Mouse (Mus musculus) adrenal gland (tissue): ENCODE measurements around the gene C3ar1.

Source experiments
- intact Hi-C: fragments of 180-260 bp; cut with DNase I; formaldehyde crosslinking; loops from one replicate; pipeline ENCODE4 v1.15.1; 2025
- long read RNA-seq, 2 experiments: library from polyadenylated mRNA; unstranded; transcript quantifications; one replicate each; pipeline ENCODE4 v2.0.0; 2020; ENCODE audit warnings: borderline replicate concordance in 1 of 2; ENCODE audit not compliant: insufficient replicate concordance in 1 of 2

The C3ar1 gene
- long read RNA-seq, experiment 1, full-length matches to known transcripts, result 6 of 7 reads
- long read RNA-seq, experiment 1, partial matches to known transcripts, result 1 of 7 reads
- long read RNA-seq, experiment 1, other reads (novel, unspliced or antisense), result 0 of 7 reads
- long read RNA-seq, experiment 2, full-length matches to known transcripts, result 9 of 10 reads
- long read RNA-seq, experiment 2, partial matches to known transcripts, result 0 of 10 reads
- long read RNA-seq, experiment 2, other reads (novel, unspliced or antisense), result 1 of 10 reads

- intact Hi-C loops, result no loop called here
These were observed at the start of gene C3ar1 for GRCm38 (mm10) chr6:122855955-122856354. C3ar1 (minus strand) TSS chr6:122856161.

GRCm38 (mm10) chr6:122892442-122893049 lies 36.6 kb upstream of the C3ar1 start:
- intact Hi-C loops, result loop anchor here (10.0 kb wide), 1 partner anchor 112 kb away; no protein-coding TSS in a partner anchor

- intact Hi-C loops, result no loop called here
These were observed 33.6 kb upstream of the C3ar1 start for GRCm38 (mm10) chr6:122889599-122889998.

- intact Hi-C loops, result no loop called here
These were observed 27.6 kb upstream of the C3ar1 start for GRCm38 (mm10) chr6:122883603-122884002.

- intact Hi-C loops, result no loop called here
These were observed 25.3 kb upstream of the C3ar1 start for GRCm38 (mm10) chr6:122881287-122881686.

GRCm38 (mm10) chr6:122879781-122880505 lies 24.0 kb upstream of the C3ar1 start:
- intact Hi-C loops, result loop anchor here (5.0 kb wide), 1 partner anchor 78 kb away; the partner anchor contains the start of gene Slc2a3

GRCm38 (mm10) chr6:122879141-122879735 lies 23.3 kb upstream of the C3ar1 start:
- intact Hi-C loops, result loop anchor here (5.0 kb wide), 1 partner anchor 77 kb away; the partner anchor contains the start of gene Slc2a3

- intact Hi-C loops, result loop anchor here (5.0 kb wide), 2 partner anchors 43 to 73 kb away; partner anchors contain the start of gene Slc2a3
These were observed 18.9 kb upstream of the C3ar1 start for GRCm38 (mm10) chr6:122874720-122875389.

- intact Hi-C loops, result loop anchor here (5.0 kb wide), 1 partner anchor 42 kb away; no protein-coding TSS in a partner anchor
These were observed 18.1 kb upstream of the C3ar1 start, which contains the start of gene Necap1 for GRCm38 (mm10) chr6:122873871-122874719. Necap1 (plus strand) TSS chr6:122874474.

GRCm38 (mm10) chr6:122872800-122873199 lies 16.8 kb upstream of the C3ar1 start:
- intact Hi-C loops, result loop anchor here (5.0 kb wide), 1 partner anchor 40 kb away; no protein-coding TSS in a partner anchor

GRCm38 (mm10) chr6:122869846-122870245 lies 13.9 kb upstream of the C3ar1 start:
- intact Hi-C loops, result loop anchor here (5.0 kb wide), 1 partner anchor 38 kb away; no protein-coding TSS in a partner anchor

- intact Hi-C loops, result no loop called here
These were observed 12.0 kb upstream of the C3ar1 start for GRCm38 (mm10) chr6:122867914-122868313.

GRCm38 (mm10) chr6:122862871-122863270 lies 6.9 kb upstream of the C3ar1 start:
- intact Hi-C loops, result no loop called here

- intact Hi-C loops, result no loop called here
These were observed 6.5 kb upstream of the C3ar1 start for GRCm38 (mm10) chr6:122862434-122862833.

- intact Hi-C loops, result no loop called here
These were observed 1.4 kb downstream of the C3ar1 start for GRCm38 (mm10) chr6:122854552-122854951.

- intact Hi-C loops, result no loop called here
These were observed 3.3 kb downstream of the C3ar1 start for GRCm38 (mm10) chr6:122852696-122853095.

GRCm38 (mm10) chr6:122843759-122844158 lies 12.2 kb downstream of the C3ar1 start:
- intact Hi-C loops, result no loop called here

GRCm38 (mm10) chr6:122837539-122837938 lies 18.4 kb downstream of the C3ar1 start:
- intact Hi-C loops, result no loop called here

GRCm38 (mm10) chr6:122836974-122837373 lies 19.0 kb downstream of the C3ar1 start:
- intact Hi-C loops, result no loop called here

GRCm38 (mm10) chr6:122834365-122834764 lies 21.6 kb downstream of the C3ar1 start:
- intact Hi-C loops, result loop anchor here (5.0 kb wide), 1 partner anchor 38 kb away; the partner anchor contains the start of gene Necap1
